Mouse (Mus musculus) urinary bladder, postnatal 25 days (tissue): ENCODE measurements around the gene CK137956.

ENCODE experiments used
- DNase-seq: peaks from one replicate; pipeline ENCODE4 v3.0.0; 2022; ENCODE audit warnings: low spot score

The CK137956 gene

DNA sequence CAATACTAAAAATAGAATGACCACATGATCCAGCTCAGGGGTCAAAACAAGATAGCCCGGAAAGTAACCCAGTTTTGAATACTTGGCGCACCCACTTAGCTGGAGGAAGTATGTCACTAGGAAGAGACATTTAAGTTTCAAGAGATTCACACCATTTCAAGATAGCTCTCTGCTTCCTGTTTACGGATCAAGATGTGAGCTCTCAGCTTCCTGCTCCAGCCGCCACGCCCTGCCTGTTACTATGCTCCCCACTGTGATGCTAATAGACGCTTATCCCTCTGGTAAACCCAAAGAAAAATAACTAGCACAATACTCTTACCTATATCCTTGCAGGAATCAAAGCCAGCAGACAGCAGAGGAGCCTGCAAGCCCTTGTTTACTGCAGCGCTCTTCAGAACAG lies 57.2 kb downstream of the CK137956 start:
- no peak for DNase-seq

DNA sequence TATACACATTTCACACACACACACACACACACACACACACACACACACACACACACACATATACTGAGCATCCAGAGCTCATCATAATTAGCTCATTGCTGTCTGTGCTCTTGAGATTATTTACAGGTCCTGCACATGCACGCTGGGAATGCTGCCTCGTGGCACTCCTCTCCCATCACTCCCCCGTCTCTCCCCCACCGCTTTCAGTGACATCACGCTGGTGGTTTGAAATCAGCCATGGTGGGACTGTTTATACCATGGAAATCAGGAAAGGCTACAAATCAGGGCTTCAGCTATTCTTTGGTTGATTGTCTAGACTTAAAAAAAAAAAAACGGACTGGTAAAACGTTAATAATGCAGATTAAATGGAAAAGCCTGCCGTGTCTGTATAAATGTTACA lies 63.6 kb downstream of the CK137956 start:
- no peak for DNase-seq

DNA sequence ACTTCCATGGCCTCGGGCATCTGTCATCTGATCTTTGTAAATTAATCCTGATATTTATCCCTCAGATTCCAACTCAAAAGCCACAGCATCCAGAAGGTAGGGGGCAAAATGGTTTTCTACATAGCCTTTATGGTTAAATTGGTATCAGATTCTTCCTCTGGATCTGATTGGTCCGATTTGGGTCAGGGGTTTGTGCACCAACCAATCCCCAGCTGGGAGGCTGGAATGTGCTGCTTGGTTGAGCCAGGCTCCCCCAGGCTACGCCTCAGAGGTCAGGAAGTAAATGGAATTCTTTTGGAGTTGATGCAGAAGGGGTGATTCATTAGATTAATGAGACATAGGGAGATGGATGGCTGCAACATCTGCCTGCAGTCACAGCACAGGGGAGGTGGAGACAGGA lies 66.8 kb downstream of the CK137956 start:
- DNase-seq = no peak

DNA sequence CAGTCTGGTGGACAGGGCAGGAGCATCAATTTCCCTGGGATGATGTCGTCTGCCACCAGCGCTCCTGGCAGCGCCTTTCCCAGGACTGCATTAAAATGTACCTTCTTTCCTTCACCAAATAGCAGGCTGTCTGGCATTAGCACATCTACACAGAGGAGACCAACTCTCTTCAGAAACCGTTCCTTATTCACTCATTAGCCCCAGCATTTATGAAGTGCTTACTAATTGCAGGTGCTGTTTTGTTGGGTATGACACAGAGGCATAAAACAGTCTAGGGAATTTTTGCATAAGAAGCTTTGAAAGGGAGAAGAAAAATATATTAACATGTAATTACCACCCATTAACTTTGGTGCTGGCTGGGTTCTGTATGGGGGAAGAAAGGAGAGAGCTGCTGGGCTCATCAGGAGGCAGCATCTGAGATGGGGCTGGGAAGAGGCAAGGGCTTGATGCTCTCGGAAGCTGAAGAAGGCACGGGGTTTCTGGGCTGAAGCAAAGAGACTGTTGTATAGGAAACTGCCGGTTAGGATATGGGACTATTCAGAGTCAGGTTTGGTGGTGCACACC lies 69.8 kb downstream of the CK137956 start:
- no peak for DNase-seq

DNA sequence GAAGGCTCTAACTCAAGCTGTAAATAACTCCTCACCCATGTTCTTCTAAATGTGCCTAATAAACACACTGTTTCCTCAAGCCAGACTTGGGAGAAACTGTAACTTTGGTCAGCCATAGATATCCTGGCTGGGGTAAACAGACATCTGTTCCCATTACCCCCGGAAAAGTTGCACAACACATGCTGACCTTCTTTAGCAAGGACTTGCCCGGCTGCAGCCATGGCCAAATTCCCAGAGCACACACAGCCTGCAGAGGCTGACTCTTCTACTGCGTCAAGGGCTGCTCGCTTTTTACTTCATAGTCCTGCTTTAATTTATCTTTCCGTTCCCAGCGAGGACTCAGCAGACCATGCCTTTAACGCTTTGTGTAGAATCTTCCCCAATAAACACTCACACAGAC lies 81.7 kb downstream of the CK137956 start:
- DNase-seq = no peak

DNA sequence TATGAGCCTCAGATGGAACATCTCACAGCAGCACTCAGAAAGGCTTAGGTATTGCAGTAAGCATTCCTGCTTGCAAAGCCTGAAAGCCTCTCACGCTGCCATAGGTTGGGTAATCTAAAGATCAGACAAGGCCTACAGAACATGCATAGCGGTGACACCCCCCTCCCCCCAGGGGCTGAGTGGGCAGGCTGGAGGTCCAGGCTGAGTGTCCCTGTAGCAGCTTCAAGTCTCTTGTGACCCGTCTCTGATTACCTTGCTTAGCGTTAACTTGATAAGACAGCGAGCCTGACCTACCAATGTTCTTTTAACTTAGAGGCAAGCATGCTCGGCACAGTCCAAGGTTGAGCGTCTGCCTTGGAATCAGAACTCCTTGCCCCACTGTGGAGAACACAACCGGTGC lies 91.8 kb downstream of the CK137956 start:
- DNase-seq = no peak
